Mouse (Mus musculus): ENCODE results near the gene Tfdp1.

Gene Tfdp1

GRCm38 (mm10) chr8:13420970-13421369, 82.4 kb downstream of the Tfdp1 start:
- no peak for DNase-seq (ENCODE audit: low spot score)

GRCm38 (mm10) chr8:13427351-13427750, 88.8 kb downstream of the Tfdp1 start:
- DNase-seq (ENCODE audit: low spot score) = no peak

Measured in spleen, adult 12 weeks (tissue).